Mouse (Mus musculus): Measurements from ENCODE around the gene Ogfod3. TPM values are rescaled to one million over a fixed set of nuclear protein-coding genes. Genes with fewer than 3 reads are reported as not detected.
A peak's percentile ranks its signal among the peaks of the same experiment; 100 is the strongest.

Ogfod3 gene
- polyA plus RNA-seq, 1 experiment from 2014 or later: 18.6 TPM

DNA sequence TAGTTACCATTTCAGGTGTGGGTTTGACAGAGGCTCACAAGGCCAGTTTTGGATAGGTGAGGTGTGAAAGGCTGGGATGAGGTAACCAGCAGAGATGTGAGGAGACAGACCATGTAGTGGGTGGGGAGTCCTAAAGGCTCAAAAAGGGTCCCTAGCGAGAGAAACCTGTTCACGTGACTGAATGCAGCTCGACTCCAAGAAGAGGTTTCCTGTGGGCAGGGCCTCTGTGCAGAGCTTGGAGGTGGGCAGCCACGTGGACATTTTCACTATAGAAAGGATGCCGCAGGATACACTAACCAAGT is 701 bp downstream of the Ogfod3 start:
- DNase-seq (ENCODE audit: low spot score): no peak
- no peak for ATAC-seq
- peak overlapping the region; percentile 75 for H3K4me2 ChIP-seq (ENCODE audit: low read length)
- H3K36me3 ChIP-seq (ENCODE audit: control insufficient read depth, insufficient read depth, low read length): peaks cover 9% of the 10 kb centered on the region; the same call in 1 of the 2 replicates
- H3K27ac ChIP-seq (ENCODE audit: low read depth, low read length): peak overlapping the region; percentile 85; the same call in 1 of the 2 replicates
- peaks cover 4% of the 10 kb centered on the region; the same call in 1 of the 2 replicates for H3K4me1 ChIP-seq (ENCODE audit: control insufficient read depth, insufficient read depth, low read length)
- H3K9me3 ChIP-seq (replicated peaks; ENCODE audit: control insufficient read depth, low read length): no peaks in the 10 kb centered on the region
- H3K9ac ChIP-seq (ENCODE audit: low read length): peak overlapping the region; percentile 79; the same call in 1 of the 2 replicates
- 0% methylated on average over 5 of the region's 5 CpGs for WGBS
- H3K4me3 ChIP-seq (ENCODE audit: low read depth, low read length): peak overlapping the region; percentile 66
- H3K27me3 ChIP-seq (replicated peaks; ENCODE audit: control insufficient read depth, insufficient read depth, low read length): no peaks in the 10 kb centered on the region

DNA sequence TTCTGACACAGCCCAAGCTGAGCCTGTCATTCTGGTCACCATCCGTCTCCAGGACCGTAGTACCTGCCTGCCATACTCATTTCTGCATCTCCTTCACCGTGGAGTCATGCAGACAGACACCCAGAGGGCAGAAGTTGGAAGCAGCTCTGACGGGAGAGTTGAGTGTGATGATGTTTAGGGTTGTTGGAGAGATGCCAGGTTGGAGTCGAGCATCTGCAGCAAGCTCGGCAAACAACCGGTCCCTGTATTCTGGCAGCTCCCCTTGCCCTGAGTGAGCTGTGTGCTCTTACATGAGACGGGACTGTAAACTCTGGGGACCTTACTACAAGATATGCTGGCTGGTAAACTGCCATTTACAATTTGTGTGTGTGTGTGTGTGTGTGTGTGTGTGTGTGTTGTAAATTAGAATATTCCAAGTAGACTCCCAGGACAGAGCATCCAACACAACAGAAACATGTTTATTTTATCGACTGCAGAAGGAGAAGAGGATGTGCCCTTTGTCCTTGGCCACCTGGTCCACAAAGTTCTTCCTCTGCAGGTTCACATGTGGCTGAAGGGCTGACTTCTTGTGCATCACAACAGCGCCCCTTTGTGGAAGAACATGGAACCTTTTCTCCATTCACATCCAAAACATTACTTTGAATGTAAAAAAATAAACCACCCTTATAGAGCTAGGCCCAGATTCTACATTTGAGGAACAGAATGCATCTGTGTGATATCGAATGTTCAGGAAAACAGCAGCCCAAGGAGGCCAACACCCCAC is 2.9 kb downstream of the Ogfod3 start:
- Histone ChIP-seq H3K27me3 (replicated peaks; ENCODE audit: control insufficient read depth, insufficient read depth, low read length) (no peaks in the 10 kb centered on the region), H3K4me2 (ENCODE audit: low read length) (no peak overlapping the region), H3K9ac (ENCODE audit: low read length) (no peak overlapping the region), H3K27ac (ENCODE audit: low read depth, low read length) (no peak overlapping the region), H3K9me3 (replicated peaks; ENCODE audit: control insufficient read depth, low read length) (no peaks in the 10 kb centered on the region), H3K4me1 (ENCODE audit: control insufficient read depth, insufficient read depth, low read length) (peaks cover 4% of the 10 kb centered on the region; the same call in 1 of the 2 replicates), H3K4me3 (ENCODE audit: low read depth, low read length) (no peak overlapping the region), H3K36me3 (ENCODE audit: control insufficient read depth, insufficient read depth, low read length) (no peaks in the 10 kb centered on the region)
- DNase-seq (ENCODE audit: low spot score): peak; percentile 19
- 54% methylated on average over 11 of the region's 11 CpGs for WGBS
- ATAC-seq: no peak

DNA sequence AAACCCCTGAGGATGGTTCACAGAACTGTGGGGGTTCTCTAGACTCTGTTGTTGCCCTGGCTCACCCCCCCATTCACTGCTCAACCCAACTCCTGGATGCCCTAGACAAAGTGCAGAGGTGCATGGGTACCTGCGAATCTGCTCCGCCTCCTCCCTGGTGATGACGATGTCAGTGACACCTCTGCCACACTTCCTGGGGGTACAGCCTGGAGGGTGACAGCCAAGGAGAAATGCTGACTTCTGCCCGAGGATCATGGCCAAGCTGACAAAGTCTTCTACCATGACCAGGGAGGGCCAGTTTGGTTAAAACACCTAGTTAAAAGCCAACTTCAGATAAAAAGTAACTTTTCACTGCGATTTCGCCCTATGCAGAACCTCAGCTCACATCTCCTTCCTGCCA is 3.7 kb downstream of the Ogfod3 start:
- Histone ChIP-seq H3K9me3 (replicated peaks; ENCODE audit: control insufficient read depth, low read length) (no peaks in the 10 kb centered on the region), H3K9ac (ENCODE audit: low read length) (no peak overlapping the region), H3K4me3 (ENCODE audit: low read depth, low read length) (no peak overlapping the region), H3K4me2 (ENCODE audit: low read length) (no peak overlapping the region), H3K36me3 (ENCODE audit: control insufficient read depth, insufficient read depth, low read length) (peaks cover 4% of the 10 kb centered on the region; the same call in 1 of the 2 replicates), H3K27me3 (replicated peaks; ENCODE audit: control insufficient read depth, insufficient read depth, low read length) (no peaks in the 10 kb centered on the region), H3K27ac (ENCODE audit: low read depth, low read length) (no peak overlapping the region), H3K4me1 (ENCODE audit: control insufficient read depth, insufficient read depth, low read length) (peaks cover 4% of the 10 kb centered on the region; the same call in 1 of the 2 replicates)
- ATAC-seq (no peak), DNase-seq (ENCODE audit: low spot score) (no peak)
- WGBS: 92% methylated on average over 6 of the region's 6 CpGs

DNA sequence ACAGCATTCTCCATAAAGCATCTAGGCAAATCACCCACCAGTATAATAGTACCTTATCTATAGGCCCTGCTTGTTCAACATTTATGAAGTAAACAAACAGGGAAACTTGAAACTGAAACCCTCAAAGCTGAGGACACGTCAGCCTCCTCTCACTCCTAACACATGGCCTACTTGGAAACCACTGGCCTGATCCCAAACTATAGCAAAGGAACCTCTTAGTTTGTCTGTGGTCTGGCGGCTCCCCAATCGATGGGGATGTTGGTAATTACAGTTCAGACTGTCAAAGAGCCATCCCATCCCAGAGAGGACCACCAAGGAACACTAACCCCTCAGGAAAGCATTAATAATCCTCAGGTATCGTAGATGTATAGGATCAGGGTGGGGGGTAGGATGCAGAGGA is 4.7 kb downstream of the Ogfod3 start:
- H3K27me3 ChIP-seq (replicated peaks; ENCODE audit: control insufficient read depth, insufficient read depth, low read length): no peaks in the 10 kb centered on the region
- no peak for ATAC-seq
- WGBS: 71% methylated on average over 4 of the region's 4 CpGs

DNA sequence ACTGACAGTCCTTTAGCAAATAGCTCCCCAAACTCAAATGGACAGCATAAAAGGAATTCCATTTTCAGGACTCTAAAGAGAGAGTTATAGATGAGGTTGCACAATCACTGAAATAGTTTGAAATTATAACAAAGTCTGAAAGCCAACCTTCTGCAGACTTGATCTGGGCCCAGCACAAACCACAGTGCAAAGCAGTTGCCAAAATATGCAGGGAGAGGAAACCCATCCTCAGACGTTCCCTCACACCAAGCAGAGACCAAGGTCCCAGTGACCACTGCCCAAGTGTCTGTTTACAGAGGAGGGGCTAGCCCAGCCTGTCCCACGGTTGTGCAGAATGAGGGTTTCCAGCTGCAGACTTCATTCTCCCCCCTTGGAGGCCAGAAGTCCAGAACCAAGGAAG is 5.9 kb downstream of the Ogfod3 start:
- 69% methylated on average over 2 of the region's 2 CpGs for WGBS
- no peak for ATAC-seq
- Histone ChIP-seq H3K4me2 (ENCODE audit: low read length) (no peak overlapping the region), H3K36me3 (ENCODE audit: control insufficient read depth, insufficient read depth, low read length) (peaks cover 11% of the 10 kb centered on the region), H3K4me1 (ENCODE audit: control insufficient read depth, insufficient read depth, low read length) (peaks cover under 1% of the 10 kb centered on the region; the same call in 1 of the 2 replicates), H3K9me3 (replicated peaks; ENCODE audit: control insufficient read depth, low read length) (no peaks in the 10 kb centered on the region), H3K9ac (ENCODE audit: low read length) (no peak overlapping the region), H3K27me3 (replicated peaks; ENCODE audit: control insufficient read depth, insufficient read depth, low read length) (no peaks in the 10 kb centered on the region), H3K27ac (ENCODE audit: low read depth, low read length) (no peak overlapping the region), H3K4me3 (ENCODE audit: low read depth, low read length) (no peak overlapping the region)
- DNase-seq (ENCODE audit: low spot score): no peak

More for the DNA sequence above, 4.7 kb downstream of the Ogfod3 start:
- Histone ChIP-seq H3K9ac (ENCODE audit: low read length) (no peak overlapping the region), H3K4me3 (ENCODE audit: low read depth, low read length) (no peak overlapping the region), H3K27ac (ENCODE audit: low read depth, low read length) (no peak overlapping the region), H3K36me3 (ENCODE audit: control insufficient read depth, insufficient read depth, low read length) (peaks cover 7% of the 10 kb centered on the region), H3K9me3 (replicated peaks; ENCODE audit: control insufficient read depth, low read length) (no peaks in the 10 kb centered on the region), H3K4me2 (ENCODE audit: low read length) (no peak overlapping the region), H3K4me1 (ENCODE audit: control insufficient read depth, insufficient read depth, low read length) (peaks cover 4% of the 10 kb centered on the region; the same call in 1 of the 2 replicates)
- no peak for DNase-seq (ENCODE audit: low spot score)

DNA sequence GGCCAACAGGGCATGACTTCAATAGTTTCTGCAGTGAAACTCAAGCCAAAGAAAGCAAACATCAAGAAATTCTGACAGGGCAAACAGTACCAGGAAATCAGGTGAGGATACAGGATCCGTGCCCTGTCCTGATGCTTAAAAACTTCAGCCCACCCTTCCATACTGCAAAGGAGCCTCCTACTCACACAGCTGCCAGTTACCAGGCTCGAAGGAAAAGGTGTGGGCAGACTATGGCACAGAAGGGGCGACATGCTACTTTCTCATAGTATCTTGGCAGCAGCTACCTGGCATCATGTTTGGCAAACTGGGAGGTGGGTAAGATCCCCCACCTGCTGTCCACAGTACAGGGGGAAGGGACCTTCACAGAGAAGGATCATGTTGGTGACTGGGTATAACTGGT is 11.1 kb downstream of the Ogfod3 start:
- H3K27me3 ChIP-seq (replicated peaks; ENCODE audit: control insufficient read depth, insufficient read depth, low read length): no peaks in the 10 kb centered on the region
- H3K4me1 ChIP-seq (ENCODE audit: control insufficient read depth, insufficient read depth, low read length): no peaks in the 10 kb centered on the region
- H3K36me3 ChIP-seq (ENCODE audit: control insufficient read depth, insufficient read depth, low read length): peaks cover 11% of the 10 kb centered on the region
- no peak overlapping the region for H3K27ac ChIP-seq (ENCODE audit: low read depth, low read length)
- DNase-seq (ENCODE audit: low spot score) (no peak), ATAC-seq (no peak)
- 80% methylated on average over 3 of the region's 3 CpGs for WGBS
- H3K4me2 ChIP-seq (ENCODE audit: low read length): no peak overlapping the region
- no peak overlapping the region for H3K4me3 ChIP-seq (ENCODE audit: low read depth, low read length)
- H3K9ac ChIP-seq (ENCODE audit: low read length): no peak overlapping the region
- H3K9me3 ChIP-seq (replicated peaks; ENCODE audit: control insufficient read depth, low read length): no peaks in the 10 kb centered on the region

DNA sequence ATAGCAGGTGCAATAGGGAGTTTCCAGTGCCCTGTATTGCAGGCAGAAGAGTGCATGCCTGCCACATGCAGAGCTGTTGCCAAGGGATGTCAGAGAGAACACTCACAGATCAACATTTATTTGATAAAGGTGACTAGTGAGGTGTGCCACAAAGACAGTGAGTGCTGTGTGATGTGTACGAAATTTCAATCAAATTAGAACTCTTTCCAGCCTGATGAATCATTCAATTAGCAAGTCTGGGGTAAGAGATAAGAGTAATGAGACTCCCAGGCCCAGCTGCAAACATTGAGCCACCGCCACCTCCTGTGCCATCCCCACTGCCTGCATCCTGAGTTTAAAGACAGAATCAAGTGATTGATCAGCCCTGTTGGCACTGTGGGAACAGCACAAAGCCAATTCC is 11.8 kb downstream of the Ogfod3 start:
- WGBS: 78% methylated on average over 2 of the region's 2 CpGs
- H3K27me3 ChIP-seq (replicated peaks; ENCODE audit: control insufficient read depth, insufficient read depth, low read length): no peaks in the 10 kb centered on the region

DNA sequence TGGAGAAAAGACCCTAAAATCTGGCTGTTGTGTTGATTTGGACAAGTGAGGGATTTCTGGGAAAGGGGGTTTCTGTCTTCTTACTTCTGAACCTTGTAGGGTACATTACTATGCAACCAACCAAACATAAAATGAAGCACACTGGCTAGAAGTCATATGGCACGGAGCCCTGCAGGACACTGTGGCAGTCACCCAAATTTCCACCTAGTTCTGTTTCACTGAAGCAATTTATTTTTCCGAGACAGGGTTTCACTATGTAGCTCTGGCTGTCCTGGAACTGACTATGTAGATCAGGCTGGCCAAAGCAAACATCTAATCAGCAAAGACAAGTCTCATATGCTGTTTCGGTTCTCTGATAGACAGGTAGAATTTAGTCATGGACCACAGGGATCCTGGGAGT is 14.8 kb downstream of the Ogfod3 start:
- H3K36me3 ChIP-seq (ENCODE audit: control insufficient read depth, insufficient read depth, low read length): peaks cover 2% of the 10 kb centered on the region; the same call in 1 of the 2 replicates
- no peak overlapping the region for H3K4me3 ChIP-seq (ENCODE audit: low read depth, low read length)
- no peak overlapping the region for H3K27ac ChIP-seq (ENCODE audit: low read depth, low read length)
- DNase-seq (ENCODE audit: low spot score): no peak
- H3K27me3 ChIP-seq (replicated peaks; ENCODE audit: control insufficient read depth, insufficient read depth, low read length): no peaks in the 10 kb centered on the region
- no peak overlapping the region for H3K4me2 ChIP-seq (ENCODE audit: low read length)
- no peaks in the 10 kb centered on the region for H3K9me3 ChIP-seq (replicated peaks; ENCODE audit: control insufficient read depth, low read length)
- no peak for ATAC-seq
- no peak overlapping the region for H3K9ac ChIP-seq (ENCODE audit: low read length)
- WGBS: 87% methylated on average over 3 of the region's 3 CpGs
- no peaks in the 10 kb centered on the region for H3K4me1 ChIP-seq (ENCODE audit: control insufficient read depth, insufficient read depth, low read length)

More for the DNA sequence above, 11.8 kb downstream of the Ogfod3 start:
- Histone ChIP-seq H3K4me3 (ENCODE audit: low read depth, low read length) (no peak overlapping the region), H3K4me2 (ENCODE audit: low read length) (no peak overlapping the region), H3K27ac (ENCODE audit: low read depth, low read length) (no peak overlapping the region), H3K4me1 (ENCODE audit: control insufficient read depth, insufficient read depth, low read length) (no peaks in the 10 kb centered on the region), H3K9me3 (replicated peaks; ENCODE audit: control insufficient read depth, low read length) (no peaks in the 10 kb centered on the region), H3K36me3 (ENCODE audit: control insufficient read depth, insufficient read depth, low read length) (peaks cover 11% of the 10 kb centered on the region), H3K9ac (ENCODE audit: low read length) (no peak overlapping the region)
- no peak for DNase-seq (ENCODE audit: low spot score)
- ATAC-seq: no peak
